Mouse (Mus musculus) heart, embryonic 15.5 days (tissue): ENCODE measurements around the gene Elk4. TPM values are rescaled to one million over a fixed set of nuclear protein-coding genes. Genes with fewer than 3 reads are reported as not detected.

ENCODE experiments used
- ATAC-seq: fragments of 200-750 bp; cut with Nextera tagmentation; replicated peaks from 2 replicates; pipeline ENCODE4 v1.8.0; 2017; ENCODE audit warnings: low read depth, moderate TSS enrichment; ENCODE audit not compliant: insufficient number of reproducible peaks, insufficient read depth, low FRiP score
- H3K27ac ChIP-seq: fragments of 300-500 bp; sonication (generic); 2 replicates; pipeline ENCODE4 v1.5.1; 2015; ENCODE audit warnings: mild to moderate bottlenecking, inconsistent platforms
- H3K27me3 ChIP-seq: fragments of 300-500 bp; sonication (generic); 2 replicates; pipeline ENCODE4 v1.6.1; 2015; ENCODE audit warnings: inconsistent platforms
- H3K36me3 ChIP-seq: fragments of 300-500 bp; sonication (generic); 2 replicates; pipeline ENCODE4 v1.6.1; 2015; ENCODE audit warnings: mild to moderate bottlenecking, inconsistent platforms
- H3K4me1 ChIP-seq: fragments of 300-500 bp; sonication (generic); replicated peaks from 2 replicates; pipeline ENCODE4 v1.6.1; 2015; ENCODE audit warnings: inconsistent platforms
- H3K4me2 ChIP-seq: fragments of 300-500 bp; sonication (generic); 2 replicates; pipeline ENCODE4 v1.6.1; 2015; ENCODE audit warnings: inconsistent platforms, mild to moderate bottlenecking, moderate library complexity
- H3K4me3 ChIP-seq: fragments of 300-500 bp; sonication (generic); 2 replicates; pipeline ENCODE4 v1.5.1; 2015; ENCODE audit warnings: mild to moderate bottlenecking, inconsistent platforms
- H3K9ac ChIP-seq: fragments of 300-500 bp; sonication (generic); 2 replicates; pipeline ENCODE4 v1.6.1; 2015; ENCODE audit warnings: mild to moderate bottlenecking, inconsistent platforms
- H3K9me3 ChIP-seq: fragments of 300-500 bp; sonication (generic); replicated peaks from 2 replicates; pipeline ENCODE4 v1.6.1; 2016; ENCODE audit warnings: inconsistent platforms
- WGBS: fragments of 180-500 bp; shearing (Covaris S2); methylation state at CpG from one replicate; pipeline ENCODE4 v1.1.7; 2015; ENCODE audit warnings: mixed read lengths; 5-methylcytosine and 5-hydroxymethylcytosine counted together
- polyA plus RNA-seq: library from polyadenylated mRNA; unstranded; fragments of >200 nt; fragmentation: Nextera tagmentation; extraction: Ambion mirVana; gene quantifications from 2 replicates; pipeline ENCODE4 v1.2.1, GENCODE M21; 2015

The Elk4 gene
- polyA plus RNA-seq, 1 experiment from 2014 or later, result 14.2 TPM

- 20% methylated on average over 15 of the region's 15 CpGs for WGBS
- Histone ChIP-seq H3K4me3 (no peak overlapping the region), H3K9me3 (no peaks in the 10 kb centered on the region), H3K27ac (no peak overlapping the region), H3K4me1 (0 out of 2 replicates have a peak, but pooled peaks cover 4% of the 10 kb centered on the region), H3K9ac (no peak overlapping the region), H3K27me3 (no peaks in the 10 kb centered on the region), H3K36me3 (no peaks in the 10 kb centered on the region), H3K4me2 (no peak overlapping the region)
- ATAC-seq, result no peak
Observed at GRCm38 (mm10) chr1:132046143-132046735, 38.8 kb downstream of the Elk4 start.

DNA sequence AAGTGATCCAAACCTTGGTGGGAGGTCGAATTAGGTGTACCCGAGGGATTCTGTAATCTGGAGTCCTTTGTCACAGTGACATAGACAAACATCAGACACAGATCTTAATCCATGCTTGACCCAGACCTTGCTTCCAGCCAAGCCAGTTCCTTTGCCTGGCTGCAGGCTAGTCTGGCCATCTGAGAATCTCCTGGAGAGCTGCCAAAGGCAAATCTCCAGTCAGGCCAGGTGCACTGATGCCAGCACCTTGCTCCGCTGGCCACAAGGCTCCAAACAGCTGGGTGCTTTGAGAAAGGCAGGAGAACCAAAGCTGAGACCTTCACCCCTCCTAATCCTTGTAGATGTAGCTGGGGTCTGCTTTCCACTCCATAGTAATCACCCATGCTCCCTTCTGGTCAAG is 44.3 kb downstream of the Elk4 start:
- Histone ChIP-seq H3K4me2 (no peak overlapping the region), H3K27me3 (no peaks in the 10 kb centered on the region), H3K9me3 (no peaks in the 10 kb centered on the region), H3K4me3 (no peak overlapping the region), H3K4me1 (no peaks in the 10 kb centered on the region), H3K27ac (no peak overlapping the region), H3K9ac (no peak overlapping the region), H3K36me3 (no peaks in the 10 kb centered on the region)
- 51% methylated on average over 3 of the region's 3 CpGs for WGBS
- no peak for ATAC-seq

DNA sequence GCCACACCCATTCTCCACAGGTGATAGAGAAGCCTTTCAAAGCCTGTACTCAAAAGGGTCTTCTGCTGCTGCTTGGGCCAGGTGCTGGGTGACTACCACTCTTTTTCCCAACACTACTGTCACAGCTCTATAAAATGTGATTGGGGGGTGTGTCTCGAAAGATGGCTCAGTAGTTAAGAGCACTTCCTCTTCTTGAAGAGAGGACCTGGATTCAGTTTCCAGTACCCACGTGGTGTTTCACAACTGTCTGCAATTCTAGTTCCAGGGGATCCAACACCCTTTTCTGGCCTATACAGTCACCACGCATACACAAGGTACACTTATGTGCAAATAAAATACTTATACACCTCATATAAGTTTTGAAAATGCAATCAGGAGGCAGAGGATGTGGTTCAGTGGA is 47.0 kb downstream of the Elk4 start:
- 78% methylated on average over 3 of the region's 3 CpGs for WGBS
- H3K27me3 ChIP-seq, result no peaks in the 10 kb centered on the region
- H3K4me3 ChIP-seq, result no peak overlapping the region
- no peak overlapping the region for H3K9ac ChIP-seq
- H3K36me3 ChIP-seq, result no peaks in the 10 kb centered on the region
- no peak overlapping the region for H3K4me2 ChIP-seq
- no peaks in the 10 kb centered on the region for H3K4me1 ChIP-seq
- no peak overlapping the region for H3K27ac ChIP-seq
- no peaks in the 10 kb centered on the region for H3K9me3 ChIP-seq
- no peak for ATAC-seq

DNA sequence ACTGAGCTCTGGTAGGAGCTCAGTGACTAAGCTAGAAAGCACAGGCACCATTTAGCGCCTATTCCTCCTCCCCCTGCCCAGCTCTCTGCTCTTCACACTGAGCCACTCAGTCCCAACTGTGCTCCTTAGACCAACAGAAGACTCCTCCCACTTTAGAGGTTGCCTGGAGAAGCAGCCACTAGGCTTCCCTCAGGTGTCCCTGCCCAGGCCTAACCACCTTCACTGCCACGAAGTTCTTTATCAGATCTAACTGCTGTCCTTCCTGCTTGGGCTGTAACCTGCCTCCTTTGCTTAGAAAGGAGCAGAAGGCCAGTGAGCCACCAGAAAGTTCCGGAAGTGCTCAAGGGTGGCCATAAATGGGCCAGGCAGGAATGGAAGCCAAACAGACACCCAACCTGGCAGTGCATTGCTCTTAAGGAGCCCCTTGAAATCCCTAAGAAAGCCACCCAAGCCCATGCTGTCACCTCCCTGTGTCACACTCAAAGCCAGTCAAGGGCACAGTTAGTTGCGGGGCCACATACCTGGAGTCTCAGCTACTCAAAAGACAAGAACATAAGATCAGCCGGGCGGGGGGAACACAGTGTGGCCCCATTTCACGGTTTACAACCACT is 47.8 kb downstream of the Elk4 start:
- no peaks in the 10 kb centered on the region for H3K4me1 ChIP-seq
- WGBS, result 70% methylated on average over 7 of the region's 7 CpGs
- no peak overlapping the region for H3K27ac ChIP-seq
- H3K4me3 ChIP-seq, result no peak overlapping the region
- H3K9ac ChIP-seq, result no peak overlapping the region
- no peak for ATAC-seq
- H3K9me3 ChIP-seq, result no peaks in the 10 kb centered on the region
- H3K36me3 ChIP-seq, result no peaks in the 10 kb centered on the region
- H3K4me2 ChIP-seq, result no peak overlapping the region
- no peaks in the 10 kb centered on the region for H3K27me3 ChIP-seq

- ATAC-seq, result no peak
- Histone ChIP-seq H3K9me3 (no peaks in the 10 kb centered on the region), H3K4me2 (no peak overlapping the region), H3K27ac (no peak overlapping the region), H3K9ac (no peak overlapping the region), H3K27me3 (0 out of 2 replicates have a peak, but pooled peaks cover 4% of the 10 kb centered on the region), H3K4me3 (no peak overlapping the region), H3K36me3 (no peaks in the 10 kb centered on the region), H3K4me1 (no peaks in the 10 kb centered on the region)
- WGBS, result 93% methylated on average over 5 of the region's 5 CpGs
Observed at GRCm38 (mm10) chr1:132058558-132058957, 51.2 kb downstream of the Elk4 start.

DNA sequence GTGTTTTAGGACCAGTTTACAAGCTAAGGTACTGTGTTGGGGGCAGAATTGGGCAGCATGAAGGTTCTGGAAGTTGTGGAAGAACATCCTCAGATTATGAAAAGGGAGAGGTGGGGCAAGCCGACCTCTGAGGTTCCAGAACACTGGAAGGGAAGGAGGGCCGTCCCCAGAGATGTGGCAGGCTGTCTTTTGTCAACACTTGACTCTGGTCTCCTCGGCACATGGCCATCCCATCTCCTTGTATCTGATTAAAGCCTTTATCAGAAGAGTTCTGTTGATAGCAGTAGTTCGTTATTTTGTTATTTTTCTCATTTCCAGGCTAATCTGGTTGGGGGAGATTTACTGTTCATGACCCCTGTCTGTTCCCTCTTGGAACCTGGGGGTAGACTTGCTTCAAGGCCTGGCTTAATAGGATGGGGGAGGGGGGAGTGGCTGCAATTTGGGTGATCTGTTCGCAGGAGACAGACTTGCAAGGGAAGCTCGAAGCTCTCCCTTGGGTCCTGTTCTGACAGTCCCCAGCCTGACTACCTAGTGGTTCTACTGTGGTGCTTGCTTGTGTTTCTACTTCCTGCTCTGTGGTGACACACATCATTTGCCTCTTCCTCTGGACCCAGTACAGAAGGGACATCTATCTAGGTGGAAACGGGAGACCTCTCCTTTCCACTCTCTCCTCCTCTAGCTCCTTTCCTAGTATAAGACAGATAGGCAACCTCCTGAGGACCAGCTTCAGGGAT is 52.8 kb downstream of the Elk4 start:
- WGBS, result 34% methylated on average over 7 of the region's 7 CpGs
- Histone ChIP-seq H3K9ac (no peak overlapping the region), H3K36me3 (no peaks in the 10 kb centered on the region), H3K4me3 (no peak overlapping the region), H3K9me3 (no peaks in the 10 kb centered on the region), H3K27ac (no peak overlapping the region), H3K27me3 (peaks cover 10% of the 10 kb centered on the region), H3K4me2 (no peak overlapping the region), H3K4me1 (no peaks in the 10 kb centered on the region)
- no peak for ATAC-seq

- Histone ChIP-seq H3K27ac (no peak overlapping the region), H3K4me2 (no peak overlapping the region), H3K36me3 (no peaks in the 10 kb centered on the region), H3K4me1 (peaks cover 2% of the 10 kb centered on the region; the same call in 1 of the 2 replicates), H3K9me3 (no peaks in the 10 kb centered on the region), H3K4me3 (no peak overlapping the region), H3K27me3 (peaks cover 27% of the 10 kb centered on the region), H3K9ac (no peak overlapping the region)
- no peak for ATAC-seq
- WGBS, result 57% methylated on average over 6 of the region's 6 CpGs
Observed at GRCm38 (mm10) chr1:132061750-132062541, 54.5 kb downstream of the Elk4 start.

- Histone ChIP-seq H3K4me1 (peaks cover 13% of the 10 kb centered on the region), H3K9ac (no peak overlapping the region), H3K27me3 (peaks cover 39% of the 10 kb centered on the region), H3K36me3 (no peaks in the 10 kb centered on the region), H3K27ac (no peak overlapping the region), H3K4me2 (no peak overlapping the region), H3K4me3 (no peak overlapping the region), H3K9me3 (no peaks in the 10 kb centered on the region)
- 76% methylated on average over 4 of the region's 4 CpGs for WGBS
- ATAC-seq, result no peak
Observed at GRCm38 (mm10) chr1:132063096-132063495, 55.7 kb downstream of the Elk4 start.

DNA sequence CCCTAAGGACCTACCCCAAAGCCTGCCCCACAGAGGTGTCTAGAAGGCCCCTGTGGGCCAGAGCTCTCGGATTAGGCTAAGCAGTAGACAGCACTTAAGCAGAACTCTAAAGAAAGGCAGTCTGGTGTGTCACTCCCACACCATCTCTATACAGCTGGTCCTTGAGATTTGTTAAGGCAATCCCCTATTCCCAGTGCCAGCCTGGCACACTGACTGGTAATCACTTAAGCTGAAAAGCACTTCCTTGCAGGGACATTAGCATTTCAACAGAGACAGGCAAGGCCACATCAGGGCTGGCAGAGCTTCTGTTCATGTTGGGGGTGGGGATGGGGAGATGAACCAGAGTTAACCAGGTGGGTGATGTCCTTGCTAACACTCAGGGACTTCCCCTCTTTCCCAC is 57.6 kb downstream of the Elk4 start:
- Histone ChIP-seq H3K4me2 (no peak overlapping the region), H3K9me3 (no peaks in the 10 kb centered on the region), H3K9ac (no peak overlapping the region), H3K4me1 (peaks cover 14% of the 10 kb centered on the region), H3K27ac (no peak overlapping the region), H3K36me3 (no peaks in the 10 kb centered on the region), H3K27me3 (peaks cover 58% of the 10 kb centered on the region), H3K4me3 (no peak overlapping the region)
- ATAC-seq, result no peak
- WGBS, result 63% methylated on average over 1 of the region's 1 CpGs

GRCm38 (mm10) chr1:132065475-132066172 is 58.2 kb downstream of the Elk4 start:
- Histone ChIP-seq H3K9ac (no peak overlapping the region), H3K27me3 (peaks cover 60% of the 10 kb centered on the region), H3K9me3 (no peaks in the 10 kb centered on the region), H3K4me3 (no peak overlapping the region), H3K36me3 (no peaks in the 10 kb centered on the region), H3K27ac (no peak overlapping the region), H3K4me2 (no peak overlapping the region), H3K4me1 (peaks cover 14% of the 10 kb centered on the region)
- no peak for ATAC-seq
- WGBS, result 60% methylated on average over 8 of the region's 8 CpGs
